10 mouse cellular contexts compared by ENCODE assay signal in genomic region chr17:26578162-26578561, GRCm38 (mm10).
"Had no signal": no experiment of that assay in that cellular context is flagged by ENCODE, and none has a peak within 500 bp of the region (broad histone marks: within the 10 kb centered on the region; RNA-seq: fewer than 3 reads in every experiment).

No protein-coding gene starts in this region.

- H3K9me3 ChIP-seq: limb, embryonic 13.5 days; midbrain, embryonic 12.5 days; stomach, embryonic 15.5 days had no signal

- H3K27me3 ChIP-seq: limb, embryonic 13.5 days; midbrain, embryonic 12.5 days; stomach, embryonic 15.5 days had no signal

- H3K9ac ChIP-seq: limb, embryonic 13.5 days; liver, embryonic 14.5 days; midbrain, embryonic 12.5 days; stomach, embryonic 15.5 days had no signal

- DNase-seq: kidney, postnatal 25 days; layer of hippocampus, postnatal 36 days; left cerebral cortex, postnatal 4 days; lung, adult 18-20 months; right cerebral cortex, postnatal 14 days; thymus, postnatal 25 days had no signal

- H3K4me3 ChIP-seq: limb, embryonic 13.5 days; midbrain, embryonic 12.5 days; stomach, embryonic 15.5 days had no signal

- H3K36me3 ChIP-seq: stomach, embryonic 15.5 days had no signal

- H3K4me2 ChIP-seq: limb, embryonic 13.5 days; midbrain, embryonic 12.5 days; stomach, embryonic 15.5 days had no signal

- H3K4me1 ChIP-seq: midbrain, embryonic 12.5 days had no signal

- H3K27ac ChIP-seq: limb, embryonic 13.5 days; liver, embryonic 14.5 days; midbrain, embryonic 12.5 days; stomach, embryonic 15.5 days had no signal
